Comparison of ENCODE assay signal across 9 mouse cellular contexts in the genomic region with DNA sequence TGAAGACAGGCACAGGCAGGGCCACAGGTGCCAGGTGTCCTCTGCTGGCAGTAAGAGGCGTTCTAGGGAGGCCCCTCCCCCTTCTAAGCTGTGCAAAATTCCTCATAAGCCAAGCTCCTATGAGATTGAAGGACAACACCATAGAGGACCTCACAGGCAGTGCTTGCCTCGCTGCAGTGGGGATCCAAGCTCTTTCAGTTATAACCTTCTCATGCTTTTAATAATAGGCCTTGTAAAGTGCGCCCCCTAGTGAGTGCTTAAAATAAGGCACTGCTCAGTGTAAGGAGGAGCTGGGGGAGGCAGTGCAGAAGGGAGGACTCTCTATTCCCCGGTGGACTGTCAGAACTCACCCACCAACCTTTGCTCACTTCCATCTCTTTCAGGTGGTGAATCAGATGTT. TPM values are rescaled to one million over a fixed set of nuclear protein-coding genes. Genes with fewer than 3 reads are reported as not detected.
DNase-seq lines count a peak whose midpoint lies in the region; ATAC-seq and TF ChIP-seq lines count a peak whose summit lies in the region.
"Had no signal": no experiment of that assay in that cellular context is flagged by ENCODE, and none has a peak within 500 bp of the region (broad histone marks: within the 10 kb centered on the region; RNA-seq: fewer than 3 reads in every experiment).

No protein-coding gene starts in this region.

- H3K4me2 ChIP-seq in forebrain, postnatal 0 days (ENCODE audit: low read depth) = no peak overlapping the region
- H3K4me2 ChIP-seq in hindbrain, embryonic 16.5 days (ENCODE audit: low read length) = no peak overlapping the region

- no peaks in the 10 kb centered on the region for H3K9me3 ChIP-seq in forebrain, postnatal 0 days (ENCODE audit: low read length)
- H3K9me3 ChIP-seq in hindbrain, embryonic 16.5 days (ENCODE audit: control insufficient read depth, low read length) = no peaks in the 10 kb centered on the region

- no peak overlapping the region for H3K9ac ChIP-seq in forebrain, postnatal 0 days
- H3K9ac ChIP-seq in hindbrain, embryonic 16.5 days (ENCODE audit: low read depth, low read length) = no peak overlapping the region

- no peaks in the 10 kb centered on the region for H3K4me1 ChIP-seq in forebrain, postnatal 0 days (ENCODE audit: insufficient read depth)
- H3K4me1 ChIP-seq in hindbrain, embryonic 16.5 days (ENCODE audit: control insufficient read depth, insufficient read depth, low read depth, low read length) = 0 out of 2 replicates have a peak, but pooled peaks cover 3% of the 10 kb centered on the region

- no peaks in the 10 kb centered on the region for H3K36me3 ChIP-seq in forebrain, postnatal 0 days (ENCODE audit: insufficient read depth)
- no peaks in the 10 kb centered on the region for H3K36me3 ChIP-seq in hindbrain, embryonic 16.5 days (ENCODE audit: control insufficient read depth, insufficient read depth, low read length)

- peak; percentile 94 for ATAC-seq in forebrain, postnatal 0 days
- peak; percentile 81 for ATAC-seq in hindbrain, embryonic 16.5 days

- WGBS in forebrain, postnatal 0 days = 13% methylated on average over 4 of the region's 4 CpGs
- WGBS in hindbrain, embryonic 16.5 days = 12% methylated on average over 4 of the region's 4 CpGs

- TF ChIP-seq CTCF in forebrain, postnatal 0 days (IDR thresholded peaks at IDR 0.05; ENCODE audit: low read depth) = peak; percentile 87

- H3K27ac ChIP-seq in forebrain, postnatal 0 days (ENCODE audit: low read depth, low read length) = peak overlapping the region; percentile 40; the same call in 1 of the 2 replicates
- H3K27ac ChIP-seq in hindbrain, embryonic 16.5 days (ENCODE audit: low read depth, low read length) = no peak overlapping the region

- no peak overlapping the region for H3K4me3 ChIP-seq in forebrain, postnatal 0 days (ENCODE audit: low read depth, low read length)
- no peak overlapping the region for H3K4me3 ChIP-seq in hindbrain, embryonic 16.5 days (ENCODE audit: low read length)
- H3K4me3 ChIP-seq: myocyte had no signal

- no peaks in the 10 kb centered on the region for H3K27me3 ChIP-seq in forebrain, postnatal 0 days (ENCODE audit: insufficient read depth, low read length)
- no peaks in the 10 kb centered on the region for H3K27me3 ChIP-seq in hindbrain, embryonic 16.5 days (replicated peaks; ENCODE audit: control insufficient read depth, insufficient read depth, low read length)

- peak; percentile 59 for DNase-seq in Muller cell, postnatal 12 days (ENCODE audit: inconsistent ontology term)
- peak; percentile 69 for DNase-seq in cerebellum, adult 11-12 months
- DNase-seq in forebrain, postnatal 0 days = peak; percentile 88
- peak; percentile 51 to 84 for DNase-seq in layer of hippocampus, postnatal 25 days (ENCODE audit: extremely low spot score in 1 of 2, low spot score in 1 of 2)
- peak; percentile 92 for DNase-seq in lung, postnatal 10 days
- peak; percentile 69 for DNase-seq in retina, adult 2 months (ENCODE audit: low read depth, low spot score)
- peak; percentile 85 for DNase-seq in thymus, postnatal 14 days

RNA-seq across cellular contexts. Expression of a gene that starts 6.1 kb away (rescaled TPM):
- total RNA-seq in forebrain, postnatal 0 days (2014; rRNA removed) = 2.2 and 2.5 TPM in 2 replicates
- polyA plus RNA-seq in forebrain, postnatal 0 days (2015; fragmentation: Nextera tagmentation; extraction: Ambion mirVana) = 2.2 and 2.8 TPM in 2 replicates
- 2.9 and 3.1 TPM in 2 replicates for polyA plus RNA-seq in hindbrain, embryonic 16.5 days (2015; fragmentation: Nextera tagmentation; extraction: Ambion mirVana)
- 1 to 10 TPM; 2.0 to 2.5 TPM for total RNA-seq in layer of hippocampus, postnatal 25 days (2021)

RNA-seq across cellular contexts. Expression of a gene that starts 8.2 kb away (rescaled TPM):
- 1.5 and 2.7 TPM in 2 replicates for total RNA-seq in forebrain, postnatal 0 days (2014; rRNA removed)
- 1.8 and 1.9 TPM in 2 replicates for polyA plus RNA-seq in forebrain, postnatal 0 days (2015; fragmentation: Nextera tagmentation; extraction: Ambion mirVana)
- polyA plus RNA-seq in hindbrain, embryonic 16.5 days (2015; fragmentation: Nextera tagmentation; extraction: Ambion mirVana) = 0.44 and 0.66 TPM in 2 replicates
- 1 to 10 TPM in 1 of 2 experiments, under 1 TPM in 1; 0.81 to 1.2 TPM for total RNA-seq in layer of hippocampus, postnatal 25 days (2021)

RNA-seq across cellular contexts. Expression of a gene that starts 12.2 kb away (rescaled TPM):
- not detected in 2 replicates for total RNA-seq in forebrain, postnatal 0 days (2014; rRNA removed)
- not detected in 2 replicates for polyA plus RNA-seq in forebrain, postnatal 0 days (2015; fragmentation: Nextera tagmentation; extraction: Ambion mirVana)
- polyA plus RNA-seq in hindbrain, embryonic 16.5 days (2015; fragmentation: Nextera tagmentation; extraction: Ambion mirVana) = 0.67 and 0.89 TPM in 2 replicates
- total RNA-seq in layer of hippocampus, postnatal 25 days (2021) = not detected

RNA-seq across cellular contexts. Expression of a gene that starts 20.1 kb away (rescaled TPM):
- total RNA-seq in forebrain, postnatal 0 days (2014; rRNA removed) = 26.7 and 30.8 TPM in 2 replicates
- 36.3 and 40.4 TPM in 2 replicates for polyA plus RNA-seq in forebrain, postnatal 0 days (2015; fragmentation: Nextera tagmentation; extraction: Ambion mirVana)
- 22.6 and 25.5 TPM in 2 replicates for polyA plus RNA-seq in hindbrain, embryonic 16.5 days (2015; fragmentation: Nextera tagmentation; extraction: Ambion mirVana)
- total RNA-seq in layer of hippocampus, postnatal 25 days (2021) = 10 to 100 TPM in 1 of 2 experiments, 1 to 10 TPM in 1; 9.9 to 10.2 TPM

RNA-seq across cellular contexts. Expression of a gene that starts 20.1 kb away (rescaled TPM):
- 7.8 and 8.5 TPM in 2 replicates for total RNA-seq in forebrain, postnatal 0 days (2014; rRNA removed)
- polyA plus RNA-seq in forebrain, postnatal 0 days (2015; fragmentation: Nextera tagmentation; extraction: Ambion mirVana) = 2.1 and 2.6 TPM in 2 replicates
- 3.5 and 4.3 TPM in 2 replicates for polyA plus RNA-seq in hindbrain, embryonic 16.5 days (2015; fragmentation: Nextera tagmentation; extraction: Ambion mirVana)
- total RNA-seq in layer of hippocampus, postnatal 25 days (2021) = 1 to 10 TPM; 1.1 to 1.4 TPM
